ENCODE assay signal across 12 mouse cellular contexts in the genomic region with DNA sequence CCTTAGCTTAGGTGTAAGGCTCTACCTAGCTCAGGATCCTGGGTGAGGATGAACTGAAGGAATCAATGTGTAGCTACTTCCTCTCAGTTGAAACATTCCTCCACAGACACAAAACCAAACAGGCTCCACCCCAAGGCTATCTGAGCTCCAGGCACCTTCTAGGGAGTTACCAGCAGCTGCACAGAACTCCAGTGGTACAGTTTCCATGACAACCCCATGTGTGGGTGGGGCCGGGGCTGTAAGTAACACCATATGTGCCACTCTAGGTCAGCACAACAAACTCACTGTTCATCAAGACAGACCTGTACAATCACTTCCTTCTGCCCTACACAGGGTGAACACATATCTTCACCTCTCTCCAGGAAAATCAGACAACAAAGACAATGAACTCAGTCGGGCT. TPM values are rescaled to one million over a fixed set of nuclear protein-coding genes. Genes with fewer than 3 reads are reported as not detected.
DNase-seq lines count a peak whose midpoint lies in the region; ATAC-seq and TF ChIP-seq lines count a peak whose summit lies in the region.
"Had no signal": no experiment of that assay in that cellular context is flagged by ENCODE, and none has a peak within 500 bp of the region (broad histone marks: within the 10 kb centered on the region; RNA-seq: fewer than 3 reads in every experiment).

No protein-coding gene starts in this region.

- H3K4me3 ChIP-seq in CH12.LX (replicated peaks in 1 of 3; ENCODE audit: low read depth in 2 of 3, low read length in 2 of 3, poor library complexity in 1 of 3) (no peak overlapping the region), MEL (ENCODE audit: control insufficient read depth in 1 of 2, insufficient read depth in 1 of 2, low read depth in 2 of 2, low read length in 2 of 2) (no peak overlapping the region)
- 0 out of 2 replicates have a peak overlapping the region, but pooled peaks have one; percentile 12 for H3K4me3 ChIP-seq in embryonic facial prominence, embryonic 10.5 days
- H3K4me3 ChIP-seq in liver, embryonic 11.5 days (ENCODE audit: low read depth, low read length) = no peak overlapping the region
- H3K4me3 ChIP-seq: hindbrain, embryonic 12.5 days; limb, embryonic 15.5 days; midbrain, embryonic 15.5 days had no signal

- DNase-seq in CH12.LX (ENCODE audit: extremely low read depth) = peak; percentile 52
- DNase-seq in MEL (ENCODE audit: low read depth, low spot score) = peak; percentile 80
- peak; percentile 86 for DNase-seq in embryonic facial prominence, embryonic 10.5 days (ENCODE audit: low spot score)
- DNase-seq in liver, embryonic 11.5 days (ENCODE audit: low spot score) = no peak
- DNase-seq in left cerebral cortex, adult 9 months (ENCODE audit: low spot score in 2 of 2) = no peak
- DNase-seq in spleen, adult 12 weeks (ENCODE audit: low spot score) = no peak
- DNase-seq in adrenal gland, adult (ENCODE audit: inconsistent age in 2 of 2, low spot score in 1 of 2) = no peak
- DNase-seq: gastrocnemius, postnatal 25 days; kidney, postnatal 36 days had no signal

- no peak; the same call in 1 of the 2 replicates for TF ChIP-seq POLR2A in CH12.LX (IDR thresholded peaks at IDR 0.05; ENCODE audit: low read depth, low read length)
- no peak for TF ChIP-seq POLR2A in MEL (IDR thresholded peaks at IDR 0.05; ENCODE audit: control insufficient read depth in 1 of 2, insufficient read depth in 1 of 2, low read depth in 1 of 2, low read length in 2 of 2, poor library complexity in 1 of 2)

- H3K9me3 ChIP-seq in CH12.LX (replicated peaks; ENCODE audit: low read length) = no peaks in the 10 kb centered on the region
- H3K9me3 ChIP-seq in MEL (replicated peaks; ENCODE audit: insufficient read depth, low read length) = no peaks in the 10 kb centered on the region
- H3K9me3 ChIP-seq in embryonic facial prominence, embryonic 10.5 days = no peaks in the 10 kb centered on the region
- no peaks in the 10 kb centered on the region for H3K9me3 ChIP-seq in liver, embryonic 11.5 days (ENCODE audit: control insufficient read depth, low read length)
- H3K9me3 ChIP-seq: hindbrain, embryonic 12.5 days; limb, embryonic 15.5 days; midbrain, embryonic 15.5 days had no signal

- 44% methylated on average over 2 of the region's 2 CpGs for WGBS in embryonic facial prominence, embryonic 10.5 days
- WGBS in liver, embryonic 11.5 days = 70% methylated on average over 2 of the region's 2 CpGs

- H3K36me3 ChIP-seq in CH12.LX (replicated peaks in 1 of 2; ENCODE audit: control insufficient read depth in 1 of 2, insufficient read depth in 1 of 2, low read length in 1 of 2) (peaks cover 68 to 82% of the 10 kb centered on the region in 2 experiments), MEL (ENCODE audit: control insufficient read depth in 1 of 2, insufficient read depth in 2 of 2, low read length in 2 of 2) (peaks cover 43 to 45% of the 10 kb centered on the region in 2 experiments)
- peaks cover 84% of the 10 kb centered on the region for H3K36me3 ChIP-seq in embryonic facial prominence, embryonic 10.5 days (replicated peaks)
- H3K36me3 ChIP-seq in liver, embryonic 11.5 days (ENCODE audit: control insufficient read depth, insufficient read depth, low read length) = peaks cover 53% of the 10 kb centered on the region

- H3K4me2 ChIP-seq in CH12.LX (ENCODE audit: insufficient read depth, low read depth, poor library complexity, severe bottlenecking) = no peak overlapping the region
- no peak overlapping the region for H3K4me2 ChIP-seq in liver, embryonic 11.5 days
- H3K4me2 ChIP-seq: hindbrain, embryonic 12.5 days; limb, embryonic 15.5 days; midbrain, embryonic 15.5 days had no signal

- TF ChIP-seq CTCF in CH12.LX (conservative IDR thresholded peaks at IDR 0.05 in 1 of 2, IDR thresholded peaks at IDR 0.05 in 1 of 2; ENCODE audit: low read depth in 2 of 2, low read length in 2 of 2) (no peak), MEL (IDR thresholded peaks at IDR 0.05 in 2 of 3, conservative IDR thresholded peaks at IDR 0.05 in 1 of 3; ENCODE audit: control insufficient read depth in 1 of 3, insufficient read depth in 1 of 3, low read depth in 2 of 3, low read length in 3 of 3, poor library complexity in 1 of 3, severe bottlenecking in 1 of 3) (no peak)

- no peaks in the 10 kb centered on the region for H3K27me3 ChIP-seq in CH12.LX (replicated peaks)
- H3K27me3 ChIP-seq in MEL (ENCODE audit: control insufficient read depth in 1 of 2, insufficient read depth in 2 of 2, low read length in 2 of 2) = no peaks in the 10 kb centered on the region
- H3K27me3 ChIP-seq in embryonic facial prominence, embryonic 10.5 days (replicated peaks; ENCODE audit: low read depth, poor library complexity, severe bottlenecking) = no peaks in the 10 kb centered on the region
- no peaks in the 10 kb centered on the region for H3K27me3 ChIP-seq in liver, embryonic 11.5 days (replicated peaks; ENCODE audit: control insufficient read depth, insufficient read depth, low read length)
- H3K27me3 ChIP-seq: hindbrain, embryonic 12.5 days; limb, embryonic 15.5 days; midbrain, embryonic 15.5 days had no signal

- ATAC-seq in liver, embryonic 11.5 days (replicated peaks; ENCODE audit: low FRiP score) = peak; percentile 54
- ATAC-seq: midbrain, embryonic 15.5 days had no signal

- peaks cover 3 to 49% of the 10 kb centered on the region in 2 experiments for H3K4me1 ChIP-seq in CH12.LX (ENCODE audit: control insufficient read depth in 1 of 2, insufficient read depth in 2 of 2)
- peaks cover 2 to 8% of the 10 kb centered on the region in 2 experiments; a peak in 2 of 4 replicates for H3K4me1 ChIP-seq in MEL (ENCODE audit: control insufficient read depth in 1 of 2, insufficient read depth in 2 of 2, low read length in 2 of 2)
- H3K4me1 ChIP-seq in embryonic facial prominence, embryonic 10.5 days = peaks cover 20% of the 10 kb centered on the region
- peaks cover 4% of the 10 kb centered on the region for H3K4me1 ChIP-seq in liver, embryonic 11.5 days (replicated peaks; ENCODE audit: control insufficient read depth, insufficient read depth, low read length)

- dilution Hi-C loops in CH12.LX (cut with MboI; ENCODE audit: extremely low pct_ligation_motif_present, extremely low pct_unique_long_range_greater_than_20kb, low sequenced_read_pairs) = no loop called here

- H3K9ac ChIP-seq in CH12.LX (ENCODE audit: insufficient read depth, low read depth) (no peak overlapping the region), MEL (ENCODE audit: control insufficient read depth, low read depth, low read length, poor library complexity, severe bottlenecking) (no peak overlapping the region)
- H3K9ac ChIP-seq in liver, embryonic 11.5 days (ENCODE audit: low read depth, low read length) = no peak overlapping the region
- H3K9ac ChIP-seq: hindbrain, embryonic 12.5 days; limb, embryonic 15.5 days; midbrain, embryonic 15.5 days had no signal

- H3K27ac ChIP-seq in CH12.LX (ENCODE audit: insufficient read depth, low read depth) (no peak overlapping the region), MEL (ENCODE audit: control insufficient read depth, low read depth, low read length) (no peak overlapping the region)
- 0 out of 2 replicates have a peak overlapping the region, but pooled peaks have one; percentile 51 for H3K27ac ChIP-seq in embryonic facial prominence, embryonic 10.5 days (replicated peaks)
- no peak overlapping the region for H3K27ac ChIP-seq in liver, embryonic 11.5 days (ENCODE audit: low read depth, low read length)
- H3K27ac ChIP-seq: hindbrain, embryonic 12.5 days; limb, embryonic 15.5 days; midbrain, embryonic 15.5 days had no signal

- in situ Hi-C loops in CH12.LX (cut with MboI; ENCODE audit: low pct_ligation_motif_present, low pct_unique_long_range_greater_than_20kb, low sequenced_read_pairs) = no loop called here

- H3K79me2 ChIP-seq in CH12.LX (replicated peaks; ENCODE audit: control insufficient read depth, extremely low read depth, insufficient read depth, poor library complexity, severe bottlenecking) = peaks cover 50% of the 10 kb centered on the region
- peaks cover 34% of the 10 kb centered on the region for H3K79me2 ChIP-seq in MEL (ENCODE audit: control insufficient read depth, insufficient read depth, low read length, poor library complexity)

- TF ChIP-seq RAD21 in CH12.LX (IDR thresholded peaks at IDR 0.05; ENCODE audit: low read depth, low read length) (no peak), MEL (IDR thresholded peaks at IDR 0.05; ENCODE audit: low read depth, low read length) (no peak)

- TF ChIP-seq EP300 in CH12.LX (IDR thresholded peaks at IDR 0.05; ENCODE audit: low read length) (no peak), MEL (IDR thresholded peaks at IDR 0.05; ENCODE audit: low read depth in 1 of 2, low read length in 2 of 2) (no peak)

TF ChIP-seq in MEL, 35 proteins besides CTCF, POLR2A, EP300 and RAD21 (continues in another document):
- no peak for TF ChIP-seq ETS1 (IDR thresholded peaks at IDR 0.05; ENCODE audit: low read depth, low read length)

RNA-seq across cellular contexts. Expression of a gene that starts 4.7 kb away (rescaled TPM):
- total RNA-seq in CH12.LX (2012; rRNA removed) = 177 and 244 TPM in 2 replicates
- total RNA-seq in CH12.LX (2014; rRNA removed) = 697 and 769 TPM in 2 replicates
- 494 and 495 TPM in 2 replicates for polyA plus RNA-seq in CH12.LX (2012; ENCODE audit: insufficient read length, low read depth)
- total RNA-seq in MEL (2012; rRNA removed) = 191 and 232 TPM in 2 replicates
- polyA plus RNA-seq in MEL (2012; ENCODE audit: insufficient read depth in 1 of 2, insufficient read length in 2 of 2, low read depth in 1 of 2, low replicate concordance in 2 of 2, missing spikeins in 1 of 2) = 1,000 to 10,000 TPM in 1 of 2 experiments, 100 to 1,000 TPM in 1; 228 to 1,181 TPM
- polyA plus RNA-seq in embryonic facial prominence, embryonic 10.5 days (2016; fragmentation: Nextera tagmentation; extraction: Ambion mirVana) = 290 and 300 TPM in 2 replicates
- 313 and 345 TPM in 2 replicates for polyA plus RNA-seq in liver, embryonic 11.5 days (2014; fragmentation: Nextera tagmentation; extraction: Ambion mirVana)

RNA-seq across cellular contexts. Expression of a gene that starts 22.3 kb away (rescaled TPM):
- total RNA-seq in CH12.LX (2012; rRNA removed) (78.6 and 85.3 TPM in 2 replicates), CH12.LX (2014; rRNA removed) (177 and 242 TPM in 2 replicates), MEL (2012; rRNA removed) (40.9 and 48.7 TPM in 2 replicates)
- polyA plus RNA-seq in CH12.LX (2012; ENCODE audit: insufficient read length, low read depth) (171 and 177 TPM in 2 replicates), MEL (2012; ENCODE audit: insufficient read depth in 1 of 2, insufficient read length in 2 of 2, low read depth in 1 of 2, low replicate concordance in 2 of 2, missing spikeins in 1 of 2) (100 to 1,000 TPM in 1 of 2 experiments, 10 to 100 TPM in 1; 77.4 to 202 TPM)
- 83.7 and 88.5 TPM in 2 replicates for polyA plus RNA-seq in embryonic facial prominence, embryonic 10.5 days (2016; fragmentation: Nextera tagmentation; extraction: Ambion mirVana)
- polyA plus RNA-seq in liver, embryonic 11.5 days (2014; fragmentation: Nextera tagmentation; extraction: Ambion mirVana) = 87.9 and 92.2 TPM in 2 replicates

RNA-seq across cellular contexts. Expression of a gene that starts 55.7 kb away (rescaled TPM):
- total RNA-seq in CH12.LX (2012; rRNA removed) (111 and 132 TPM in 2 replicates), CH12.LX (2014; rRNA removed) (147 and 151 TPM in 2 replicates), MEL (2012; rRNA removed) (84.4 and 89.6 TPM in 2 replicates)
- polyA plus RNA-seq in CH12.LX (2012; ENCODE audit: insufficient read length, low read depth) (502 and 886 TPM in 2 replicates), MEL (2012; ENCODE audit: insufficient read depth in 1 of 2, insufficient read length in 2 of 2, low read depth in 1 of 2, low replicate concordance in 2 of 2, missing spikeins in 1 of 2) (100 to 1,000 TPM; 376 to 547 TPM)
- polyA plus RNA-seq in embryonic facial prominence, embryonic 10.5 days (2016; fragmentation: Nextera tagmentation; extraction: Ambion mirVana) = 93.2 and 98.2 TPM in 2 replicates
- 126 and 129 TPM in 2 replicates for polyA plus RNA-seq in liver, embryonic 11.5 days (2014; fragmentation: Nextera tagmentation; extraction: Ambion mirVana)

Comparison
In these comparisons a context has a peak if more than half of its experiments do, and no peak if none do; other contexts are left out.
1. DNase-seq: peak in CH12.LX (single experiment), MEL (single experiment) and embryonic facial prominence, embryonic 10.5 days (single experiment); none in liver, embryonic 11.5 days (single experiment), left cerebral cortex, adult 9 months (0 of 2), spleen, adult 12 weeks (single experiment) and adrenal gland, adult (0 of 2).